Mouse (Mus musculus) hindbrain, postnatal 0 days (tissue): ENCODE results near the gene Primpol. TPM values are rescaled to one million over a fixed set of nuclear protein-coding genes. Genes with fewer than 3 reads are reported as not detected.
A peak's percentile ranks its signal among the peaks of the same experiment; 100 is the strongest.

Source experiments
- ATAC-seq: fragments of 200-750 bp; cut with Nextera tagmentation; 2 replicates; pipeline ENCODE4 v1.8.0; 2017; ENCODE audit warnings: mild to moderate bottlenecking, moderate TSS enrichment, moderate library complexity
- DNase-seq: peaks from one replicate; pipeline ENCODE4 v3.0.0-alpha.2; 2015; ENCODE audit warnings: low spot score
- H3K27ac ChIP-seq: fragments of 300-500 bp; sonication (generic); 2 replicates; pipeline ENCODE4 v1.5.1; 2014; ENCODE audit warnings: mild to moderate bottlenecking
- H3K27me3 ChIP-seq: fragments of 300-500 bp; sonication (generic); 2 replicates; pipeline ENCODE4 v1.6.1; 2014; ENCODE audit warnings: low read length, mixed read lengths; ENCODE audit not compliant: insufficient read depth
- H3K36me3 ChIP-seq: fragments of 300-500 bp; sonication (generic); 2 replicates; pipeline ENCODE4 v1.6.1; 2014; ENCODE audit warnings: low read length, mixed read lengths; ENCODE audit not compliant: insufficient read depth
- H3K4me1 ChIP-seq: fragments of 300-500 bp; sonication (generic); 2 replicates; pipeline ENCODE4 v1.6.1; 2014; ENCODE audit warnings: antibody characterized with exemption, low read length, mixed read lengths; ENCODE audit not compliant: insufficient read depth
- H3K4me2 ChIP-seq: fragments of 300-500 bp; sonication (generic); 2 replicates; pipeline ENCODE4 v1.6.1; 2014; ENCODE audit warnings: low read depth, mild to moderate bottlenecking, low read length, moderate library complexity, mixed read lengths
- H3K4me3 ChIP-seq: fragments of 300-500 bp; sonication (generic); 2 replicates; pipeline ENCODE4 v1.5.1; 2014; ENCODE audit warnings: low read length
- H3K9ac ChIP-seq: fragments of 300-500 bp; sonication (generic); replicated peaks from 2 replicates; pipeline ENCODE4 v1.6.1; 2014; ENCODE audit warnings: mild to moderate bottlenecking, low read length, moderate library complexity, mixed read lengths
- H3K9me3 ChIP-seq: fragments of 300-500 bp; sonication (generic); 2 replicates; pipeline ENCODE4 v1.6.1; 2016; ENCODE audit warnings: low read length, mixed read lengths
- CTCF ChIP-seq: IDR thresholded peaks from 2 replicates; pipeline ENCODE4 v1.5.1; 2016; ENCODE audit warnings: antibody characterized with exemption, control low read depth, low read depth
- WGBS: fragments of 180-500 bp; shearing (Covaris S2); extraction: QIAGEN DNeasy Blood & Tissue Kit; methylation state at CpG from one replicate; pipeline ENCODE4 v1.1.7; 2014; 5-methylcytosine and 5-hydroxymethylcytosine counted together
- polyA plus RNA-seq: library from polyadenylated mRNA; unstranded; fragments of >200 nt; fragmentation: Nextera tagmentation; extraction: Ambion mirVana; gene quantifications from 2 replicates; pipeline ENCODE4 v1.2.1, GENCODE M21; 2015
- total RNA-seq: library from RNA; depleted of rRNA; stranded (reverse); fragments of >200 nt; gene quantifications from 2 replicates; pipeline ENCODE4 v1.2.3, GENCODE M21; 2014; rRNA removed

The Primpol gene
- total and polyA plus RNA-seq, 2 experiments from 2014 or later: 4.0 to 4.9 TPM

- 48% methylated on average over 4 of the region's 4 CpGs for WGBS
- Histone ChIP-seq H3K36me3 (peaks cover 21% of the 10 kb centered on the region), H3K9me3 (no peaks in the 10 kb centered on the region), H3K4me2 (no peak overlapping the region), H3K4me1 (no peaks in the 10 kb centered on the region), H3K9ac (no peak overlapping the region), H3K27me3 (no peaks in the 10 kb centered on the region), H3K4me3 (no peak overlapping the region), H3K27ac (no peak overlapping the region)
- TF ChIP-seq CTCF: no peak
- DNase-seq (no peak), ATAC-seq (no peak)
These were observed 86.5 kb downstream of the Primpol start for GRCm38 (mm10) chr8:46530541-46530940.

GRCm38 (mm10) chr8:46529508-46529907, 87.5 kb downstream of the Primpol start:
- WGBS: 79% methylated on average over 4 of the region's 4 CpGs
- H3K27me3 ChIP-seq: no peaks in the 10 kb centered on the region

DNA sequence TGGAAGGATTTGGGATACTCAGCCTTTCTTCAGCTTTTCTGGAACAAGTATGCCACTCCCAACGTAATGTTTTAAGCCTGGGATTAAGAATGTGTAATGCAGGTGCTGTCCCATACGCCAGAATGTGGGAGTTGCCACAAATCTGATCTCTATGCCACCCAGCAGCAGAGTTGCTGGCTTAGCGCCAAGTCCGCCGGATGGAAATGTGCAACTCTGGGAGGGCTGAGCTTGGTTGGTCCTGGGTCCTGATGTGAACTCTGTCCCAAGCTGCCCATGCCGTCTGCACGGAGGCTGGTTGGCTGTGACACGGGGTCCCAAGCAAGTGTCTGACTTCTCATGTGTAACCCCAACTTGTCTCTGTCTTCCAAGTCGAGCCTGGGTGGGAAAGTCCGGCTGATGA, 90.2 kb downstream of the Primpol start:
- H3K27ac ChIP-seq: no peak overlapping the region
- H3K36me3 ChIP-seq: peaks cover 24% of the 10 kb centered on the region; the same call in 1 of the 2 replicates
- H3K9me3 ChIP-seq: no peaks in the 10 kb centered on the region
- no peak for TF ChIP-seq CTCF
- H3K9ac ChIP-seq: no peak overlapping the region
- no peak overlapping the region for H3K4me3 ChIP-seq
- 52% methylated on average over 10 of the region's 10 CpGs for WGBS
- no peak overlapping the region for H3K4me2 ChIP-seq
- no peaks in the 10 kb centered on the region for H3K27me3 ChIP-seq
- no peaks in the 10 kb centered on the region for H3K4me1 ChIP-seq
- DNase-seq (peak; percentile 44), ATAC-seq (no peak)

More at GRCm38 (mm10) chr8:46529508-46529907, 87.5 kb downstream of the Primpol start:
- Histone ChIP-seq H3K4me3 (no peak overlapping the region), H3K9me3 (no peaks in the 10 kb centered on the region), H3K27ac (no peak overlapping the region), H3K4me1 (no peaks in the 10 kb centered on the region), H3K36me3 (peaks cover 16% of the 10 kb centered on the region), H3K4me2 (no peak overlapping the region), H3K9ac (no peak overlapping the region)
- no peak for TF ChIP-seq CTCF
- DNase-seq: no peak
- ATAC-seq: no peak

- H3K36me3 ChIP-seq: peaks cover 19% of the 10 kb centered on the region; the same call in 1 of the 2 replicates
- WGBS: 90% methylated on average over 8 of the region's 8 CpGs
- no peak for DNase-seq
These were observed 90.9 kb downstream of the Primpol start for GRCm38 (mm10) chr8:46526098-46526497.

More at GRCm38 (mm10) chr8:46526098-46526497, 90.9 kb downstream of the Primpol start:
- Histone ChIP-seq H3K9ac (no peak overlapping the region), H3K4me1 (no peaks in the 10 kb centered on the region), H3K27ac (no peak overlapping the region), H3K27me3 (no peaks in the 10 kb centered on the region), H3K4me2 (no peak overlapping the region), H3K9me3 (no peaks in the 10 kb centered on the region), H3K4me3 (no peak overlapping the region)
- no peak for ATAC-seq
- TF ChIP-seq CTCF: no peak

Other genes starting within 250 kb of the Primpol start
- 29.0 and 40.3 TPM in 2 replicates for gene Acsl1, start 146.2 kb downstream of the Primpol start, total RNA-seq
- gene Acsl1, start 146.2 kb downstream of the Primpol start, polyA plus RNA-seq: 25.6 and 26.7 TPM in 2 replicates
- 2.2 and 6.0 TPM in 2 replicates for gene Cenpu, start 65.2 kb downstream of the Primpol start, total RNA-seq
- 7.5 and 8.0 TPM in 2 replicates for gene Cenpu, start 65.2 kb downstream of the Primpol start, polyA plus RNA-seq
- gene Casp3, start 79 bp upstream of the Primpol start, total RNA-seq: 87.8 and 92.0 TPM in 2 replicates
- gene Casp3, start 79 bp upstream of the Primpol start, polyA plus RNA-seq: 165 and 174 TPM in 2 replicates
- gene Irf2, start 122.5 kb upstream of the Primpol start, total RNA-seq: 3.8 and 4.7 TPM in 2 replicates
- gene Irf2, start 122.5 kb upstream of the Primpol start, polyA plus RNA-seq: 11.1 and 12.8 TPM in 2 replicates